Mouse (Mus musculus): ENCODE measurements around the gene Mtus2. TPM values are rescaled to one million over a fixed set of nuclear protein-coding genes. Genes with fewer than 3 reads are reported as not detected.
A peak's percentile ranks its signal among the peaks of the same experiment; 100 is the strongest.

Gene Mtus2
- total RNA-seq, 2 experiments from 2014 or later = 2.5 to 2.7 TPM

- DNase-seq (ENCODE audit: low spot score in 2 of 2) = peak; percentile 12 to 33
Observed at GRCm38 (mm10) chr5:147957592-147958271, 612 bp downstream of the Mtus2 start.

GRCm38 (mm10) chr5:147958552-147958951 is 1.4 kb downstream of the Mtus2 start:
- DNase-seq (ENCODE audit: low spot score in 2 of 2) = no peak

DNA sequence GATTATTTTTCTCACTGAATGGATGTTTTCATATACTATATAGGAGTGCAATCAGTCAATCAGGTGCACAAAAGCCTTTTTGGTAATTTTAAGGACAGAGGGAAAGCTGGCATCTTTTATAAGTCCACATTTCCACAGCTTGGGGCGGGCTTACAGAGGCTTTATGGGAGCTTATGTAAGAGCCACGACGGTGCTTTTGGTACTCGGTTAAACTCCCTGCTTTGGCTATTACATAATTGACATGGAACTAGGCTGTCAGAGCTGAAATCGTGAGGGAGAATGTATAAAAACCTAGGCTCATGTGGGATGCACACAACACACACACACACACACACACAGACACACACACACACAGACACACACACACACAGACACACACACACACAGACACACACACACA is 2.0 kb downstream of the Mtus2 start:
- DNase-seq (ENCODE audit: low spot score in 2 of 2) = no peak

DNA sequence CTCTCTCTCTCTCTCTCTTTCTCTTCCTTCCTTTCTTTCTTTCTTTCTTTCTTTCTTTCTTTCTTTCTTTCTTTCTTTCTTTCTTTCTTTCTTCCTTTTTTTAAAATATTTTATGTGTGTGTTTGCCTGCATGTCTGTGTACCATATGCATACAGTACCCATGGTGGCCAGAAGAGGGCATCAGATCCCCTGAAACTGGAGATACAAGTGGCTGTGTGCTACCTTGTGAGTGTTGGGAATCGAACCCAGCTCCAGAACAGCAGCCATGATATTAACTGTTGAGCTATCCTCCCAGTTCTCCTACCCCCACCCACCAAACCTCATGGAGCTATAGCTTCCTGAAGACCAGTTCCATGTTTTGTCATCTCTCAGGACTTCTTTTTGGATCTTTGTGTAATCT is 3.7 kb downstream of the Mtus2 start:
- DNase-seq (ENCODE audit: low spot score in 2 of 2) = no peak

DNA sequence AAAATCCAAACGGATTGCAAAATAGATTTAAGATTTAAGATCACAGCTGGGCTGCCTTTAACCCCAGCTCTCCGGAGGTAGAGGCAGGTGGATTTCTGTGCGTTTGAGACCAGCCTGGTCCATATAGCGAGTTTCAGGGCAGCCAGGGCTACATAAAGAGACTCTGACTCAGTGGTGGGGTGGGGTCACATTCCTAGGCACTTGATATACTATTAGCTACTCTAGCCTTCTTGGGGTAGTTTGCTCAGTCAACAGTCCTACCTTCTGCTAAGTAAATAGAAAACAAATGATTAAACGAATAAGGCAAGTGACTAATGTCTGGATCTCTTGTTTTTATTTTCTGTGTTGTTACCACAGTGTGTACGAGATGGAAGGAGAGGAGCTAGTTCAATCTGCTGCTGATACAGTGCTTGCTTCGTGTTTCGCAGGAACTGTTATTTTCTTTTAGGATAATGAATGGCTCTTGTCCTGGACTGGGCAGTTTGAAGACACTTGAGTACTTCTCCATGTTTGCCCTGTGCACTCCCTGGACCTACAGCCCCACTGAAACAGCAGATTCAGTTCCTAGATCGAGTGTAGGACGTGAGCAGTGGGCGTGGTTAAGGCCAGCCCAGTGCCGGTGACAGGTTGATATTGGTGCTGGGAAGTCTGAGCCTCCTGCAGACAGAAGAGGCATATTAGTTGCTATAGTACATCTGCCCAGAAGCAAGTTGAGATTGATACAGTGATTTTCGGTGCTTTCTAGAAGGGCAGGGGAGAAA is 6.9 kb downstream of the Mtus2 start:
- no peak for DNase-seq (ENCODE audit: low spot score in 2 of 2)

DNA sequence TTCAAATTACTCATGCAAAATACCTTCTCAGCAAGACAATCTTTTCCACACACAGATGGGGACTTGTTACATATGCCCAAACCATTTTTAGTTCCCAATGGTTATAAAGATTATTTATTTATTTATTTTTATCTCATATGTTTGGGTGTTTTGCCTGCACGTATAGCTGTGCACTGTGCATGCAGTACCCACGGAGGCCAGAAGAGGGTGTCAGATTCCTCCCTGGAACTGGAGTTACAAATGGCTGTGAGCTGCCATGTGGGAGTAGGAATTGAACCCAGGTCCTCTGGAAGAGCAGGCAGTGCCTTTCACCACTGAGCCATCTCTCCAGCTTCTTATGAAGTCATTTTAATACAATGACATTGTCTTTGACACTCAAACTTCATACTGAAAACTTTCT is 7.7 kb downstream of the Mtus2 start:
- no peak for DNase-seq (ENCODE audit: low spot score in 2 of 2)

DNA sequence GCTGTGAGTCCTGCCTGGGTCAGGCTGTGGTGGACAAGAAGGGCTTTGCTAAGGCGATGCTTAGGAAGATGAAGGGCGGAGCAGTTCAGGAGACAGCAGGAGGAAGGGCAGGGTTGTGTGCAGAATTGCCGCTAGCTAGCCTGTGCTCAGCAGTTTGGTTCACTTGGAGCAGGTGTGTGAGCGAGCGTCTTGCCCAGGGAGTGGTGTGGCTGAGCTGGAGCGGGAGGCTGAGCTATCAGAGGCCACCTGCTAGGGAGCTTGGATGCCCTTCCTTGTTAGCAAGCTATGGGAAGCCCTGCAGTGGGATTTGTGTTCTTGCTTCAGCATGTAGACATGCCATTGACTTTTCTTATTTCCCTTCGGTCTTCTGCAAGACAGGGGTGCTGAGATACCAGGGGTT is 9.5 kb downstream of the Mtus2 start:
- DNase-seq (ENCODE audit: low spot score in 2 of 2) = no peak

- no peak for DNase-seq (ENCODE audit: low spot score in 2 of 2)
Observed at GRCm38 (mm10) chr5:147969566-147969965, 12.4 kb downstream of the Mtus2 start.

DNA sequence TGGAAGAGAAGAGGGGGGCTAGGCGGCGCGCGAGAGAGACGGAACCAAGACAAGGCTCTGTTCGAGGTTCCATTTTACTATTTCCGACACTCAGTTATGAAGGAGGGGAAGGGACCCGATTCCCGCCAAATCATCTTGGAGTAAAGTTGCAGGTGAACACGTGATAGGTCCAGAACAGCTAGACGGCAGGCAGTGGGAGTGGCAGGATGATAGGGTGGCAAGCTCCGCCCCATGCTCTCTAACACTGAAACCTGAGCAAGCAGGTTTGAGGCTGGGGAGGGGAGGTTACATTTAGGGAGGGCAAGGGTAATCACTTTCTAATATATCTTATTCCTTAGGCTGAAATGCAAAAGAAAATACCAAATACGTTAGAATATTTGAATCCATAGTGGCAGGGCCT is 18.9 kb downstream of the Mtus2 start:
- no peak for DNase-seq (ENCODE audit: low spot score in 2 of 2)

DNA sequence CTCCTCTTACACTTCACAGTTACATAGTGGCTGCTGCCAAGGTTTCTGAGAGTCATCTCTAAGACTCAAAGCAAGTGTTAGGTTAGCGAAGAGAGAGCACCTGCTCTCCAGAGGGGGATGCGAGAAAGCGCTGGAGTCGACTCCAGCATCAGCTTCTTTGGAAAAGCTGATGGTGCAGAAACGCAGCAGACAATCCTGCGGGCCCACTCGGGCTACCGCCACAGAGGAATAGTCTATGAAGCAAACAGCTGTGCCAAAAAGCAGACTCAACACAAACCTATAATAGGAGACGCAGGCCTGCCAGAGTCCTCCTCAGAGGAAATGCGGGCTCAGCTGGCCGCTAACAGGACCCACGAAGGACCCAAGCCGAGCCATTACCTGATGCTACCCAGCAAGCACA is 23.5 kb downstream of the Mtus2 start:
- no peak for DNase-seq (ENCODE audit: low spot score in 2 of 2)

GRCm38 (mm10) chr5:147990289-147990688 is 33.2 kb downstream of the Mtus2 start:
- no peak for DNase-seq (ENCODE audit: low spot score in 2 of 2)

- no peak for DNase-seq (ENCODE audit: low spot score in 2 of 2)
Observed at GRCm38 (mm10) chr5:147990775-147991174, 33.7 kb downstream of the Mtus2 start.

- DNase-seq (ENCODE audit: low spot score in 2 of 2) = peak; percentile 68 to 76
Observed at GRCm38 (mm10) chr5:147992581-147993378, 35.7 kb downstream of the Mtus2 start.

DNA sequence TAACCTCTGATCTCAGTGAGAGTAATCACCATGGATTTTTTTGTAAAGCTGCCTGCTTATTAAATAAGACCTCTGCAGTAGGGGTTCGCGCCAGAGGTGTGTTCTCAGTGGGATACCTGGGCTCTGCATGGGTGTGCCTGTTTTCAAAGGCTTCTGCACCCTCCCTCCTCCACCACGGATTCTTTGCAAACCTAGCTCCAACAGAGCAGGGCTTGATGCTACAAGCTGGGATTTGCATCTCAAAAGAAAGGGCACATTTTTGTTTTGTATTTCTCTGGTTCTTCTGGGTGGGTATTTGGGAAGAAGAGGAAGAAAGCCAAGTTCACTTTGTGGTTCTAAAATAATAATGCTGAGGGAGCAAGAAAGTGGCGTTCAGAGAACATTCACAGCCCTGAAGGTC is 48.1 kb downstream of the Mtus2 start:
- DNase-seq (ENCODE audit: low spot score in 2 of 2) = no peak

GRCm38 (mm10) chr5:148012156-148012555 is 55.0 kb downstream of the Mtus2 start:
- DNase-seq (ENCODE audit: low spot score in 2 of 2) = no peak

- DNase-seq (ENCODE audit: low spot score in 2 of 2) = no peak
Observed at GRCm38 (mm10) chr5:148014133-148014854, 57.2 kb downstream of the Mtus2 start.

DNA sequence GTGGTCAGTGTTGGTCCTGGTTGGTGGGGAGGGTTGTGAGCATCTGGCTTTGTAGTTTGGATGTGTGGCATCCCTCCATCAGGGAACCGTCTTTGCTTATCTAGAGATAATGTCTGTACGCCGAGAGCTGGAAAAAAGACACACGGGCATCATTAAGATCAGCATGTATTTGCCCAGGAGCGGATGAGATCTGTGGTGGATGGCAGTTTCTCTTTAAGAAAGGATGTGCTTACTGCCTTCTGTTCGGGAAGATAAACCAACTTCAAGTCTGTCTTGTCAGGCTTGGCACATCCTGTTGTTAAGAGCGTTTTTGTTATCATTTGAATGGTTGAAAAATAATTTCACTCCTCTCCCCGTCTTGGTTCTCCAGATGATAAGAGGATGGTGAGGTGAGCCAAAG is 58.3 kb downstream of the Mtus2 start:
- DNase-seq (ENCODE audit: low spot score in 2 of 2) = no peak

DNA sequence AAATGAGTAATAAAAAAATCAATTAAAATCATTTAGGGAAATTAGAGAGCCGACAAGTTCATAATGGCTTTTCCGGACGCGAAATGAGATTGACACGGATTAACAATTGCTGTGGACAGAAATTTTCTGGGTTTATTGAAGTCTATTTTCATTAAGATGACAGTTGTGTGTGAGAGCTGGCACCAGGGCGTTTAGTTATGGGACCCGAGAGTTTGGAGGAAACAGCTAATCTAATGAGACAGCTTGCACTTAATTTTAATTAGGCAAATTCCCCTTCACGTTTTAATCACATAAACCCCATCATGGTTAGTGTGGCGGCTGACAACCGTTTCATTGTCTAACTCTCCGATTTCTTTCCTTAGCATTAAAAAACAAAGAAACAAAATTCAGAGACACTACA is 60.3 kb downstream of the Mtus2 start:
- no peak for DNase-seq (ENCODE audit: low spot score in 2 of 2)

- no peak for DNase-seq (ENCODE audit: low spot score in 2 of 2)
Observed at GRCm38 (mm10) chr5:148022784-148023183, 65.7 kb downstream of the Mtus2 start.

DNA sequence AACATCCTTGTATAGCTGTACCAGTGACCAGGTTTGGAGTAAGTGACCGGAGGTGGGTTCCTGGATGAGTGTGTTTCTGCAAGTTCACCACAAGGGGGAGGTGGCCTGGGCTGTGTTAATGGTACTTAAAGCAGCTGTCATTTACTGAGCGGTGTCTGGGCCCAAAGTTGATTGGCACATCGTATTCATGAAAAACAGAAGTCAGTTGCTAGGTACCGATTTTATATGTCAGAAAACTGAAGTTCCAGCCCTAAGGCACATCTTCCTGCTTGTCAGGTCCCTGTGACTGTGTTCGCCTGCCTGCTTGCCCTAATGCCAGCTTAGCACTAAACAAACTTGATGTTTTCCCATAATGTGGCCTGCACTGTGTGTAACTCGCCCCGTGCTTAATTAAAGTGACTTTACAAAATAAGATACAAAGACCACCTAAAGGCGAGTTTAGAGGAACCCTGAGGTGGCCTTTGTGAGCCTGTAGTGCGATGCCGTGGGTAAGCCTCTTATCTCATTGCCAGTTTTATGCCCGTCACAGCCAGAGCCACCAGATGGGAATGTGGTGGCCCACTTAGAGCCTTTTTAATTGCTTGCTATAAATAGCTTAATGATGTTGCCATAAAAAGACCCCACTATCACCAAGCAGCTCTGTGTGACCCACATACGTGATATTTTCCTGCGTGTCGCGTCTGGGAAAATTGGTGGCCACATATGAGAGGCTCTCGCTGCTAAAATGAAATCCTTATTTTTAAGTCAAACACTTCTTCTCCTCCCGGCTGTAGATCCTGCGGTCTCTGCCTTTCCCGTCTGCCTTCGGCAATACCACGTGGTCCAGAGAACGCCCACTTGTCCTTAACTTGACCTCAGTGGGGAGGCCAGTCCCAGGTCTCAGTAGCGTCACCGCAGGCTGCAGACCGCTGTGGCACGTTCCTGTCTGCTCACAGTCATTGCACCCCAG is 69.6 kb downstream of the Mtus2 start:
- DNase-seq (ENCODE audit: low spot score in 2 of 2) = no peak

Measured in adrenal gland, adult 18-20 months (tissue).